In genomic region chr5:138137257-138137656, GRCm38 (mm10) we compare ENCODE assay signal across 17 mouse cellular contexts. TPM values are rescaled to one million over a fixed set of nuclear protein-coding genes. Genes with fewer than 3 reads are reported as not detected.
DNase-seq lines count a peak whose midpoint lies in the region; ATAC-seq and TF ChIP-seq lines count a peak whose summit lies in the region.
"Had no signal": no experiment of that assay in that cellular context is flagged by ENCODE, and none has a peak within 500 bp of the region (broad histone marks: within the 10 kb centered on the region; RNA-seq: fewer than 3 reads in every experiment).

No protein-coding gene starts in this region.

- no peaks in the 10 kb centered on the region for H3K27me3 ChIP-seq in MEL (ENCODE audit: control insufficient read depth in 1 of 2, insufficient read depth in 2 of 2, low read length in 2 of 2)
- H3K27me3 ChIP-seq in intestine, postnatal 0 days (replicated peaks; ENCODE audit: control insufficient read depth, insufficient read depth, low read length): no peaks in the 10 kb centered on the region
- no peaks in the 10 kb centered on the region for H3K27me3 ChIP-seq in liver, postnatal 0 days (ENCODE audit: insufficient read depth, low read length)
- H3K27me3 ChIP-seq: embryonic facial prominence, embryonic 15.5 days; forebrain, embryonic 15.5 days; heart, embryonic 15.5 days; limb, embryonic 12.5 days had no signal

- 22% methylated on average over 4 of the region's 4 CpGs for WGBS in intestine, postnatal 0 days
- WGBS in liver, postnatal 0 days (ENCODE audit: insufficient replicate concordance): 32% methylated on average over 4 of the region's 4 CpGs

- H3K79me2 ChIP-seq in MEL (ENCODE audit: control insufficient read depth, insufficient read depth, low read length, poor library complexity): no peaks in the 10 kb centered on the region

- peak; percentile 42 for ATAC-seq in intestine, postnatal 0 days
- peak; percentile 75 for ATAC-seq in liver, postnatal 0 days

- H3K4me2 ChIP-seq in intestine, postnatal 0 days (replicated peaks; ENCODE audit: low read depth): no peak overlapping the region
- no peak overlapping the region for H3K4me2 ChIP-seq in liver, postnatal 0 days (ENCODE audit: low read depth, low read length)
- H3K4me2 ChIP-seq: embryonic facial prominence, embryonic 15.5 days; forebrain, embryonic 15.5 days; heart, embryonic 15.5 days; limb, embryonic 12.5 days; lung, embryonic 14.5 days; midbrain, embryonic 11.5 days had no signal

- peak; percentile 76 for DNase-seq in MEL (ENCODE audit: low read depth, low spot score)
- DNase-seq in c-Kit-positive CD71-positive TER-119-negative erythroid progenitor cells, embryonic 14.5 days (ENCODE audit: low read depth): peak; percentile 46
- no peak for DNase-seq in liver, postnatal 0 days
- DNase-seq in gastrocnemius, postnatal 10 days: no peak
- no peak for DNase-seq in gastrocnemius, adult 8-10 months (ENCODE audit: low spot score in 2 of 2)
- DNase-seq in heart, postnatal 4 days: no peak
- DNase-seq in layer of hippocampus, adult 9-11 months: no peak
- DNase-seq: kidney, adult 18-20 months; right cerebral cortex, adult 18-20 months had no signal

- TF ChIP-seq RAD21 in MEL (IDR thresholded peaks at IDR 0.05; ENCODE audit: low read depth, low read length): no peak

- H3K4me3 ChIP-seq in MEL (ENCODE audit: control insufficient read depth in 1 of 2, insufficient read depth in 1 of 2, low read depth in 2 of 2, low read length in 2 of 2): no peak overlapping the region
- no peak overlapping the region for H3K4me3 ChIP-seq in intestine, postnatal 0 days (ENCODE audit: low read depth, low read length)
- no peak overlapping the region for H3K4me3 ChIP-seq in liver, postnatal 0 days (ENCODE audit: low read depth, low read length)
- H3K4me3 ChIP-seq: embryonic facial prominence, embryonic 15.5 days; forebrain, embryonic 15.5 days; heart, embryonic 15.5 days; limb, embryonic 12.5 days had no signal

- peaks cover 0 to 18% of the 10 kb centered on the region in 2 experiments; a peak in 2 of 4 replicates for H3K36me3 ChIP-seq in MEL (ENCODE audit: control insufficient read depth in 1 of 2, insufficient read depth in 2 of 2, low read length in 2 of 2)
- H3K36me3 ChIP-seq in intestine, postnatal 0 days (ENCODE audit: control insufficient read depth, insufficient read depth): peaks cover 23% of the 10 kb centered on the region
- H3K36me3 ChIP-seq in liver, postnatal 0 days (replicated peaks; ENCODE audit: insufficient read depth, low read length): peaks cover 23% of the 10 kb centered on the region

- H3K9ac ChIP-seq in MEL (ENCODE audit: control insufficient read depth, low read depth, low read length, poor library complexity, severe bottlenecking): no peak overlapping the region
- H3K9ac ChIP-seq in intestine, postnatal 0 days (ENCODE audit: low read depth, low read length): no peak overlapping the region
- no peak overlapping the region for H3K9ac ChIP-seq in liver, postnatal 0 days (replicated peaks)
- H3K9ac ChIP-seq: embryonic facial prominence, embryonic 15.5 days; forebrain, embryonic 15.5 days; heart, embryonic 15.5 days; limb, embryonic 12.5 days; lung, embryonic 14.5 days had no signal

- TF ChIP-seq POLR2A in MEL (IDR thresholded peaks at IDR 0.05; ENCODE audit: control insufficient read depth in 1 of 2, insufficient read depth in 1 of 2, low read depth in 1 of 2, low read length in 2 of 2, poor library complexity in 1 of 2): no peak

- TF ChIP-seq EP300 in MEL (IDR thresholded peaks at IDR 0.05; ENCODE audit: low read depth in 1 of 2, low read length in 2 of 2): peak; percentile 34 to 64; a peak in 3 of 4 replicates
- no peak for TF ChIP-seq EP300 in liver, postnatal 0 days (IDR thresholded peaks at IDR 0.05; ENCODE audit: low read depth)

- no peaks in the 10 kb centered on the region for H3K9me3 ChIP-seq in MEL (replicated peaks; ENCODE audit: insufficient read depth, low read length)
- H3K9me3 ChIP-seq in intestine, postnatal 0 days (ENCODE audit: control insufficient read depth): no peaks in the 10 kb centered on the region
- H3K9me3 ChIP-seq in liver, postnatal 0 days (ENCODE audit: low read length): no peaks in the 10 kb centered on the region
- H3K9me3 ChIP-seq: embryonic facial prominence, embryonic 15.5 days; forebrain, embryonic 15.5 days; heart, embryonic 15.5 days; limb, embryonic 12.5 days had no signal

- peaks cover 5 to 8% of the 10 kb centered on the region in 2 experiments for H3K4me1 ChIP-seq in MEL (ENCODE audit: control insufficient read depth in 1 of 2, insufficient read depth in 2 of 2, low read length in 2 of 2)
- no peaks in the 10 kb centered on the region for H3K4me1 ChIP-seq in intestine, postnatal 0 days (replicated peaks; ENCODE audit: control insufficient read depth, insufficient read depth, low read length)
- peaks cover 4% of the 10 kb centered on the region; the same call in 1 of the 2 replicates for H3K4me1 ChIP-seq in liver, postnatal 0 days (ENCODE audit: insufficient read depth)
- H3K4me1 ChIP-seq: embryonic facial prominence, embryonic 15.5 days; forebrain, embryonic 15.5 days; heart, embryonic 15.5 days; limb, embryonic 12.5 days had no signal

- TF ChIP-seq CTCF in MEL (IDR thresholded peaks at IDR 0.05 in 2 of 3, conservative IDR thresholded peaks at IDR 0.05 in 1 of 3; ENCODE audit: control insufficient read depth in 1 of 3, insufficient read depth in 1 of 3, low read depth in 2 of 3, low read length in 3 of 3, poor library complexity in 1 of 3, severe bottlenecking in 1 of 3): no peak
- TF ChIP-seq CTCF in intestine, postnatal 0 days (IDR thresholded peaks at IDR 0.05; ENCODE audit: low read depth): no peak
- no peak for TF ChIP-seq CTCF in liver, postnatal 0 days (IDR thresholded peaks at IDR 0.05; ENCODE audit: low read depth)

- no peak overlapping the region for H3K27ac ChIP-seq in MEL (ENCODE audit: control insufficient read depth, low read depth, low read length)
- H3K27ac ChIP-seq in intestine, postnatal 0 days (ENCODE audit: low read depth, low read length): peak overlapping the region; percentile 57; the same call in 1 of the 2 replicates
- no peak overlapping the region for H3K27ac ChIP-seq in liver, postnatal 0 days (ENCODE audit: low read depth)
- H3K27ac ChIP-seq: embryonic facial prominence, embryonic 15.5 days; forebrain, embryonic 15.5 days; heart, embryonic 15.5 days; hindbrain, postnatal 0 days; limb, embryonic 12.5 days had no signal

TF ChIP-seq in MEL, 35 proteins besides CTCF, POLR2A, EP300 and RAD21 (continues in another document):
- TF ChIP-seq TBP (IDR thresholded peaks at IDR 0.05; ENCODE audit: low read depth, low read length): 0 out of 2 replicates have a peak, but pooled peaks have one; percentile 13
- peak; percentile 47 for TF ChIP-seq RCOR1 (IDR thresholded peaks at IDR 0.05; ENCODE audit: low read depth, low read length)
- TF ChIP-seq TAL1 (IDR thresholded peaks at IDR 0.05; ENCODE audit: low read length): peak; percentile 73

RNA-seq across cellular contexts. Expression of gene Zfp113, which starts 18.3 kb away (rescaled TPM):
- 5.4 and 6.9 TPM in 2 replicates for total RNA-seq in MEL (2012; rRNA removed)
- polyA plus RNA-seq in MEL (2012; ENCODE audit: insufficient read depth in 1 of 2, insufficient read length in 2 of 2, low read depth in 1 of 2, low replicate concordance in 2 of 2, missing spikeins in 1 of 2): 1 to 10 TPM in 1 of 2 experiments, not detected in 1; 6.8 TPM
- 4.5 and 6.1 TPM in 2 replicates for polyA plus RNA-seq in intestine, postnatal 0 days (2015; fragmentation: Nextera tagmentation; extraction: Ambion mirVana)
- polyA plus RNA-seq in liver, postnatal 0 days (2015; fragmentation: Nextera tagmentation; extraction: Ambion mirVana): 3.8 and 6.5 TPM in 2 replicates
- 1 to 10 TPM; 5.6 to 8.3 TPM for total RNA-seq in gastrocnemius, postnatal 10 days (2021)
- total RNA-seq in gastrocnemius, adult 8-10 months (2022): 1 to 10 TPM; 4.8 to 6.6 (median 5.3) TPM
- total RNA-seq in heart, postnatal 4 days (2021): 10 to 100 TPM in 1 of 2 experiments, 1 to 10 TPM in 1; 7.6 to 10.6 TPM

RNA-seq across cellular contexts. Expression of gene Zscan21, which starts 20.6 kb away (rescaled TPM):
- 7.6 and 9.0 TPM in 2 replicates for total RNA-seq in MEL (2012; rRNA removed)
- 10 to 100 TPM in 1 of 2 experiments, not detected in 1; 10.5 TPM for polyA plus RNA-seq in MEL (2012; ENCODE audit: insufficient read depth in 1 of 2, insufficient read length in 2 of 2, low read depth in 1 of 2, low replicate concordance in 2 of 2, missing spikeins in 1 of 2)
- polyA plus RNA-seq in intestine, postnatal 0 days (2015; fragmentation: Nextera tagmentation; extraction: Ambion mirVana): 17.9 and 19.2 TPM in 2 replicates
- polyA plus RNA-seq in liver, postnatal 0 days (2015; fragmentation: Nextera tagmentation; extraction: Ambion mirVana): 10.3 and 12.3 TPM in 2 replicates
- 10 to 100 TPM; 12.9 to 14.3 TPM for total RNA-seq in gastrocnemius, postnatal 10 days (2021)
- 10 to 100 TPM; 14.3 to 17.0 (median 15.2) TPM for total RNA-seq in gastrocnemius, adult 8-10 months (2022)
- 10 to 100 TPM; 20.8 to 22.7 TPM for total RNA-seq in heart, postnatal 4 days (2021)

RNA-seq across cellular contexts. Expression of gene Cops6, which starts 23.6 kb away (rescaled TPM):
- 52.6 and 63.7 TPM in 2 replicates for total RNA-seq in MEL (2012; rRNA removed)
- polyA plus RNA-seq in MEL (2012; ENCODE audit: insufficient read depth in 1 of 2, insufficient read length in 2 of 2, low read depth in 1 of 2, low replicate concordance in 2 of 2, missing spikeins in 1 of 2): 100 to 1,000 TPM in 1 of 2 experiments, not detected in 1; 152 TPM
- polyA plus RNA-seq in intestine, postnatal 0 days (2015; fragmentation: Nextera tagmentation; extraction: Ambion mirVana): 154 and 161 TPM in 2 replicates
- 197 and 222 TPM in 2 replicates for polyA plus RNA-seq in liver, postnatal 0 days (2015; fragmentation: Nextera tagmentation; extraction: Ambion mirVana)
- 100 to 1,000 TPM; 117 to 119 TPM for total RNA-seq in gastrocnemius, postnatal 10 days (2021)
- 100 to 1,000 TPM; 107 to 117 (median 110) TPM for total RNA-seq in gastrocnemius, adult 8-10 months (2022)
- total RNA-seq in heart, postnatal 4 days (2021): 100 to 1,000 TPM; 134 to 143 TPM

RNA-seq across cellular contexts. Expression of gene Ap4m1, which starts 34.5 kb away (rescaled TPM):
- 19.1 and 22.2 TPM in 2 replicates for total RNA-seq in MEL (2012; rRNA removed)
- 10 to 100 TPM in 1 of 2 experiments, not detected in 1; 38.5 TPM for polyA plus RNA-seq in MEL (2012; ENCODE audit: insufficient read depth in 1 of 2, insufficient read length in 2 of 2, low read depth in 1 of 2, low replicate concordance in 2 of 2, missing spikeins in 1 of 2)
- 4.8 and 5.5 TPM in 2 replicates for polyA plus RNA-seq in intestine, postnatal 0 days (2015; fragmentation: Nextera tagmentation; extraction: Ambion mirVana)
- polyA plus RNA-seq in liver, postnatal 0 days (2015; fragmentation: Nextera tagmentation; extraction: Ambion mirVana): 3.0 and 3.8 TPM in 2 replicates
- 10 to 100 TPM in 1 of 2 experiments, 1 to 10 TPM in 1; 9.9 to 16.0 TPM for total RNA-seq in gastrocnemius, postnatal 10 days (2021)
- total RNA-seq in gastrocnemius, adult 8-10 months (2022): 10 to 100 TPM in 1 of 4 experiments, 1 to 10 TPM in 3; 7.2 to 10.6 (median 7.5) TPM
- 10 to 100 TPM; 14.0 to 16.7 TPM for total RNA-seq in heart, postnatal 4 days (2021)

RNA-seq across cellular contexts. Expression of gene Mcm7, which starts 35.0 kb away (rescaled TPM):
- 202 TPM in 2 replicates for total RNA-seq in MEL (2012; rRNA removed)
- polyA plus RNA-seq in MEL (2012; ENCODE audit: insufficient read depth in 1 of 2, insufficient read length in 2 of 2, low read depth in 1 of 2, low replicate concordance in 2 of 2, missing spikeins in 1 of 2): 100 to 1,000 TPM; 255 to 565 TPM
- 35.9 and 39.1 TPM in 2 replicates for polyA plus RNA-seq in intestine, postnatal 0 days (2015; fragmentation: Nextera tagmentation; extraction: Ambion mirVana)
- polyA plus RNA-seq in liver, postnatal 0 days (2015; fragmentation: Nextera tagmentation; extraction: Ambion mirVana): 74.7 and 83.3 TPM in 2 replicates
- 10 to 100 TPM; 20.2 to 27.7 TPM for total RNA-seq in gastrocnemius, postnatal 10 days (2021)
- 1 to 10 TPM; 6.1 to 8.2 (median 6.8) TPM for total RNA-seq in gastrocnemius, adult 8-10 months (2022)
- 10 to 100 TPM; 80.5 to 86.4 TPM for total RNA-seq in heart, postnatal 4 days (2021)

Comparison
In these comparisons a context has a peak if more than half of its experiments do, and no peak if none do; other contexts are left out.
1. DNase-seq: peak in MEL (single experiment) and c-Kit-positive CD71-positive TER-119-negative erythroid progenitor cells, embryonic 14.5 days (single experiment); none in liver, postnatal 0 days (single experiment), gastrocnemius, postnatal 10 days (single experiment), gastrocnemius, adult 8-10 months (0 of 2), heart, postnatal 4 days (single experiment) and layer of hippocampus, adult 9-11 months (single experiment).